Mouse (Mus musculus) MEL (cell line): ENCODE results near the gene Mslnl. TPM values are rescaled to one million over a fixed set of nuclear protein-coding genes. Genes with fewer than 3 reads are reported as not detected.
A peak's percentile ranks its signal among the peaks of the same experiment; 100 is the strongest.

ENCODE experiments used
- DNase-seq: peaks from one replicate; pipeline ENCODE4 v3.0.0; 2011; ENCODE audit warnings: low read depth, low spot score
- H3K27ac ChIP-seq: 2 replicates; pipeline ENCODE4 v1.5.1; 2012; ENCODE audit warnings: low read depth, mild to moderate bottlenecking, control low read depth, low read length, moderate library complexity; ENCODE audit not compliant: control insufficient read depth
- H3K27me3 ChIP-seq, 2 experiments: fragments of 150-350 bp in 1 of 2; sonication (generic) in 1 of 2; 2 replicates each; pipeline ENCODE4 v1.6.1; 2012; ENCODE audit warnings: low read length in 2 of 2, mild to moderate bottlenecking in 2 of 2, improper control_type of control experiment in 1 of 2, moderate library complexity in 1 of 2; ENCODE audit not compliant: insufficient read depth in 2 of 2, control insufficient read depth in 1 of 2
- H3K36me3 ChIP-seq, 2 experiments: 2 replicates each; pipeline ENCODE4 v1.6.1; 2012 to 2014; ENCODE audit warnings: low read length in 2 of 2, improper control_type of control experiment in 1 of 2, inconsistent platforms in 1 of 2, mild to moderate bottlenecking in 1 of 2; ENCODE audit not compliant: insufficient read depth in 2 of 2, control insufficient read depth in 1 of 2
- H3K4me1 ChIP-seq, 2 experiments: fragments of 150-350 bp in 1 of 2; sonication (generic) in 1 of 2; 2 replicates each; pipeline ENCODE4 v1.6.1; 2012; ENCODE audit warnings: low read length in 2 of 2, improper control_type of control experiment in 1 of 2, mild to moderate bottlenecking in 1 of 2; ENCODE audit not compliant: insufficient read depth in 2 of 2, control insufficient read depth in 1 of 2
- H3K4me3 ChIP-seq, 2 experiments: fragments of 150-350 bp in 1 of 2; sonication (generic) in 1 of 2; 2 replicates each; pipeline ENCODE4 v1.5.1; 2012; ENCODE audit warnings: low read depth in 2 of 2, low read length in 2 of 2, mild to moderate bottlenecking in 2 of 2, moderate library complexity in 2 of 2, control low read depth in 1 of 2, improper control_type of control experiment in 1 of 2; ENCODE audit not compliant: control insufficient read depth in 1 of 2, insufficient read depth in 1 of 2
- H3K79me2 ChIP-seq: 2 replicates; pipeline ENCODE4 v1.6.1; 2012; ENCODE audit warnings: mild to moderate bottlenecking, low read length, moderate library complexity; ENCODE audit not compliant: control insufficient read depth, poor library complexity, insufficient read depth
- H3K9ac ChIP-seq: 2 replicates; pipeline ENCODE4 v1.6.1; 2012; ENCODE audit warnings: low read depth, mild to moderate bottlenecking, control low read depth, low read length, moderate library complexity; ENCODE audit not compliant: control insufficient read depth, poor library complexity, severe bottlenecking
- H3K9me3 ChIP-seq: fragments of 150-350 bp; sonication (generic); replicated peaks from 2 replicates; pipeline ENCODE4 v1.6.1; 2012; ENCODE audit warnings: mild to moderate bottlenecking, low read length, improper control_type of control experiment, moderate library complexity; ENCODE audit not compliant: insufficient read depth
- BHLHE40 ChIP-seq: IDR thresholded peaks from 2 replicates; pipeline ENCODE4 v1.6.1; 2012; ENCODE audit warnings: low read depth, mild to moderate bottlenecking, inconsistent platforms, low read length, improper control_type of control experiment, borderline replicate concordance
- CTCF ChIP-seq, 3 experiments: IDR thresholded peaks in 2 of 3; conservative IDR thresholded peaks in 1 of 3; 2 replicates each; pipeline ENCODE4 v1.5.1; 2011 to 2012; ENCODE audit warnings: low read length in 3 of 3, low read depth in 2 of 3, mild to moderate bottlenecking in 2 of 3, improper control_type of control experiment in 1 of 3, inconsistent platforms in 1 of 3, mixed read lengths in 1 of 3, moderate library complexity in 1 of 3; ENCODE audit not compliant: control insufficient read depth in 1 of 3, insufficient read depth in 1 of 3, poor library complexity in 1 of 3, severe bottlenecking in 1 of 3
- E2F4 ChIP-seq: IDR thresholded peaks from 2 replicates; pipeline ENCODE4 v1.6.1; 2011; ENCODE audit warnings: low read depth, low read length, improper control_type of control experiment, borderline replicate concordance
- GABPA ChIP-seq: IDR thresholded peaks from 2 replicates; pipeline ENCODE4 v1.6.1; 2012; ENCODE audit warnings: low read depth, mild to moderate bottlenecking, inconsistent platforms, low read length, improper control_type of control experiment, moderate library complexity
- GATA1 ChIP-seq: IDR thresholded peaks from 2 replicates; pipeline ENCODE4 v1.6.1; 2011; ENCODE audit warnings: low read depth, low read length, improper control_type of control experiment
- JUND ChIP-seq: IDR thresholded peaks from 2 replicates; pipeline ENCODE4 v1.6.1; 2011; ENCODE audit warnings: low read depth, mild to moderate bottlenecking, improper control_type of control experiment, low read length
- KAT2A ChIP-seq: conservative IDR thresholded peaks from 2 replicates; pipeline ENCODE4 v1.6.1; 2012; ENCODE audit warnings: low read depth, low read length, improper control_type of control experiment, inconsistent platforms
- MAFK ChIP-seq: IDR thresholded peaks from 2 replicates; pipeline ENCODE4 v1.6.1; 2011; ENCODE audit warnings: low read depth, mild to moderate bottlenecking, low read length, improper control_type of control experiment, borderline replicate concordance
- MAX ChIP-seq: IDR thresholded peaks from 2 replicates; pipeline ENCODE4 v1.6.1; 2011; ENCODE audit warnings: low read length, improper control_type of control experiment
- MEF2A ChIP-seq: IDR thresholded peaks from 2 replicates; pipeline ENCODE4 v1.6.1; 2014; ENCODE audit warnings: low read depth, mild to moderate bottlenecking, inconsistent platforms, low read length, improper control_type of control experiment; ENCODE audit not compliant: poor library complexity, insufficient replicate concordance, severe bottlenecking; ENCODE audit errors: extremely low read depth
- MYB ChIP-seq: IDR thresholded peaks from 2 replicates; pipeline ENCODE4 v1.6.1; 2011; ENCODE audit warnings: mild to moderate bottlenecking, low read depth, low read length, improper control_type of control experiment
- MYC ChIP-seq: IDR thresholded peaks from 2 replicates; pipeline ENCODE4 v1.6.1; 2011; ENCODE audit warnings: low read depth, mild to moderate bottlenecking, low read length, improper control_type of control experiment, moderate library complexity
- RAD21 ChIP-seq: IDR thresholded peaks from 2 replicates; pipeline ENCODE4 v1.6.1; 2011; ENCODE audit warnings: mild to moderate bottlenecking, low read depth, low read length, improper control_type of control experiment
- SIN3A ChIP-seq: IDR thresholded peaks from 2 replicates; pipeline ENCODE4 v1.6.1; 2012; ENCODE audit warnings: low read length, improper control_type of control experiment, inconsistent platforms
- TAL1 ChIP-seq: IDR thresholded peaks from 2 replicates; pipeline ENCODE4 v1.6.1; 2012; ENCODE audit warnings: mild to moderate bottlenecking, inconsistent platforms, low read length, moderate library complexity, mixed read lengths
- UBTF ChIP-seq: IDR thresholded peaks from 2 replicates; pipeline ENCODE4 v1.6.1; 2012; ENCODE audit warnings: low read depth, mild to moderate bottlenecking, inconsistent platforms, low read length, improper control_type of control experiment, moderate library complexity, borderline replicate concordance; ENCODE audit not compliant: insufficient read depth
- USF1 ChIP-seq: IDR thresholded peaks from 2 replicates; pipeline ENCODE4 v1.6.1; 2014; ENCODE audit warnings: low read depth, mild to moderate bottlenecking, inconsistent platforms, low read length, improper control_type of control experiment, moderate library complexity
- USF2 ChIP-seq, 2 experiments: IDR thresholded peaks; 2 replicates each; pipeline ENCODE4 v1.6.1; 2011 to 2012; ENCODE audit warnings: improper control_type of control experiment in 2 of 2, low read length in 2 of 2, borderline replicate concordance in 1 of 2, inconsistent platforms in 1 of 2, low read depth in 1 of 2, mild to moderate bottlenecking in 1 of 2; ENCODE audit not compliant: insufficient read depth in 1 of 2
- ZC3H11A ChIP-seq: IDR thresholded peaks from 2 replicates; pipeline ENCODE4 v1.6.1; 2012; ENCODE audit warnings: low read depth, mild to moderate bottlenecking, inconsistent platforms, low read length, improper control_type of control experiment
- ZKSCAN1 ChIP-seq: IDR thresholded peaks from 2 replicates; pipeline ENCODE4 v1.6.1; 2012; ENCODE audit warnings: low read depth, mild to moderate bottlenecking, inconsistent platforms, low read length, improper control_type of control experiment, moderate library complexity
- ZMIZ1 ChIP-seq: IDR thresholded peaks from 2 replicates; pipeline ENCODE4 v1.6.1; 2012; ENCODE audit warnings: low read depth, mild to moderate bottlenecking, inconsistent platforms, low read length, improper control_type of control experiment, moderate library complexity
- polyA plus RNA-seq, 2 experiments: library from polyadenylated mRNA; stranded (reverse) in 1 of 2; unstranded in 1 of 2; fragments of >175 nt in 1 of 2; fragments of >200 nt in 1 of 2; gene quantifications; 2 replicates each; pipeline versions ENCODE4 v1.2.1 to v1.2.4; 2012; ENCODE audit warnings: low replicate concordance in 2 of 2, low read depth in 1 of 2; ENCODE audit not compliant: insufficient read length in 2 of 2, insufficient read depth in 1 of 2, missing spikeins in 1 of 2
- total RNA-seq: library from RNA; depleted of rRNA; stranded (reverse); fragments of 300-350 nt; gene quantifications from 2 replicates; pipeline ENCODE4 v1.2.3, GENCODE M21; 2012

The Mslnl gene
- total and polyA plus RNA-seq, 3 experiments: 0.08 TPM; not detected in 1

DNA sequence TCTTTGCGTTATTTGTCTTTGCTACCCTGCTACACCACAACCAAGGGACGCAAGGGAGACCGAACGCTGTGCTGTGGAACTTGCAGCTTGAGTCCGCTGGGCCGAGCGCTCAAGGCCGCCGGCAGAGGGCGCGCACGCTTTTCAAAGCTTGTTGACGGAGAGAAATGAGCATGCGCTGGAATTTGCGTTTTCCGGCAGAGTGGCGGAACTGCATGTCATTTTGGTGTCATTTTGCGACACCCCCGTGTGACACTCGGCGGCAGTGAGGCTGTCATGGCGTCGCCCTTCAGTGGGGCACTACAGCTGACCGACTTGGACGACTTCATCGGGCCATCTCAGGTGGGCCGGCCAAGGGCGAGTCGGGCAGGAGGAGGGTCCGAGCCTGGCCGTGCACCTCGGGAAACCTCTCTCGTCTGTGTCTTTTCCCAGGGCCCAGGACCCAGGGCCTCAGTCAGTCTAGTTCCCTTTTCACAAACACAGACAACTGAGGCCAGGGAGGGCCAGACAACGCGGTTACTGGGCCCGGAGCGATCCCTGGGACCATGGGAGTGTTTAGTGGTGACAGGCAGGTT, 37.8 kb downstream of the Mslnl start, which contains the start of gene Narfl (continued):
- TF ChIP-seq E2F4 (no peak), MAX (peak; percentile 62; the same call in 1 of the 2 replicates), MYB (no peak)
- TF ChIP-seq, all 39 proteins: peak for 20

DNA sequence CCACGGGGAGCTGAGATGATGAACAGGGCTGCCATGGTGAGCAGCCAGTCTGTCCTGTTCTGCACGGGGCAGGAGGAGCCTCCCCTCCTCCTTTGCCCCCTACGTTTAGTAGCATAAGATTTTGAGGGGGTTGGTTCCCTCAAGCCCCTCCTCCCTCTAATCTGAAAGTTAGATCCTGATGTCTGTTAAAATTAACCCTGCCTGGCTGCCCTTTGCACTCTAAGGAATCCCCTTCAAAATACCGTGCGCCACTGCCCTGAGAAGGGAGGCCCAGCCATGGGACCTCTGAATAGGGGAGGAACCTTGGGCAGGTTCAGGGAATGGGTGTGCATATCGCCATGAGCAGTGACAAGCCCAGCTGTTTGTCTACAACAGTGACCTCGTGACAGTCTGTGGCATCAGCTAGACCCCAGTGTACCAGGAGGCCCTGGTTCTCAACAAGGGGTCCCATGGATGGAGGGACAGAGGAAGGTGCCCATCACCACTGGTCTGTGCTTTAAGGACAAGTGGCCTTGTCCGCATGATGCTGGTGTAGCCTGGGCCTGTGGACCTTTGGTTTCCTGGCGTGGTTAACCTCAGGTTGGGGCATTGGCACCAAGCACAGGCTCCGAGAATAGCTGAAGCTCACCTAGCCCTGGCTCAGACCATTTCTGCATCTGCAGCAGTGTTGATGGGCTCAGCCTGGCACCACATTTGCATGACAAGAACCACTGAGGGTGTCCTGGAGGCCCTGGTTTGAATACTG, 39.6 kb downstream of the Mslnl start:
- Histone ChIP-seq H3K9ac (no peak overlapping the region), H3K9me3 (no peaks in the 10 kb centered on the region), H3K27ac (no peak overlapping the region), H3K36me3 (no peaks in the 10 kb centered on the region; a peak in 2 of 4 replicates), H3K4me1 (peaks cover 0 to 10% of the 10 kb centered on the region in 2 experiments; a peak in 3 of 4 replicates), H3K4me3 (no peak overlapping the region), H3K27me3 (no peaks in the 10 kb centered on the region), H3K79me2 (peaks cover 8% of the 10 kb centered on the region)
- no peak for TF ChIP-seq USF2 (IDR thresholded peaks at IDR 0.05; ENCODE audit: borderline replicate concordance in 1 of 2, insufficient read depth in 1 of 2, low read depth in 1 of 2, low read length in 2 of 2)
- no peak for TF ChIP-seq TAL1
- TF ChIP-seq MAFK: no peak
- TF ChIP-seq KAT2A: no peak
- TF ChIP-seq RAD21: no peak
- no peak for TF ChIP-seq BHLHE40
- no peak for TF ChIP-seq USF1
- no peak for TF ChIP-seq MEF2A
- no peak for TF ChIP-seq ZKSCAN1
- TF ChIP-seq SIN3A: no peak
- no peak for TF ChIP-seq ZMIZ1
- TF ChIP-seq GATA1: no peak
- no peak for TF ChIP-seq E2F4
- DNase-seq: no peak

GRCm38 (mm10) chr17:25777948-25778347, 42.1 kb downstream of the Mslnl start:
- peaks cover 0 to 2% of the 10 kb centered on the region in 2 experiments; a peak in 2 of 4 replicates for H3K36me3 ChIP-seq
- no peaks in the 10 kb centered on the region for H3K9me3 ChIP-seq
- no peak overlapping the region for H3K27ac ChIP-seq
- peaks cover 0 to 10% of the 10 kb centered on the region in 2 experiments; a peak in 3 of 4 replicates for H3K4me1 ChIP-seq
- peaks cover 8% of the 10 kb centered on the region for H3K79me2 ChIP-seq
- DNase-seq: no peak
- no peak overlapping the region for H3K4me3 ChIP-seq
- no peak for TF ChIP-seq ZMIZ1
- no peak for TF ChIP-seq SIN3A
- TF ChIP-seq UBTF: no peak
- TF ChIP-seq MYC: no peak
- TF ChIP-seq GABPA: no peak
- no peak for TF ChIP-seq JUND
- no peak for TF ChIP-seq CTCF (IDR thresholded peaks at IDR 0.05 in 2 of 3, conservative IDR thresholded peaks at IDR 0.05 in 1 of 3; ENCODE audit: control insufficient read depth in 1 of 3, insufficient read depth in 1 of 3, low read depth in 2 of 3, low read length in 3 of 3, poor library complexity in 1 of 3, severe bottlenecking in 1 of 3)
- TF ChIP-seq USF2 (IDR thresholded peaks at IDR 0.05; ENCODE audit: borderline replicate concordance in 1 of 2, insufficient read depth in 1 of 2, low read depth in 1 of 2, low read length in 2 of 2): no peak
- TF ChIP-seq ZC3H11A: no peak
- H3K27me3 ChIP-seq: no peaks in the 10 kb centered on the region
- H3K9ac ChIP-seq: no peak overlapping the region
